Mouse (Mus musculus): ENCODE data around the gene Lsm7.
A peak's percentile ranks its signal among the peaks of the same experiment; 100 is the strongest.

DNA sequence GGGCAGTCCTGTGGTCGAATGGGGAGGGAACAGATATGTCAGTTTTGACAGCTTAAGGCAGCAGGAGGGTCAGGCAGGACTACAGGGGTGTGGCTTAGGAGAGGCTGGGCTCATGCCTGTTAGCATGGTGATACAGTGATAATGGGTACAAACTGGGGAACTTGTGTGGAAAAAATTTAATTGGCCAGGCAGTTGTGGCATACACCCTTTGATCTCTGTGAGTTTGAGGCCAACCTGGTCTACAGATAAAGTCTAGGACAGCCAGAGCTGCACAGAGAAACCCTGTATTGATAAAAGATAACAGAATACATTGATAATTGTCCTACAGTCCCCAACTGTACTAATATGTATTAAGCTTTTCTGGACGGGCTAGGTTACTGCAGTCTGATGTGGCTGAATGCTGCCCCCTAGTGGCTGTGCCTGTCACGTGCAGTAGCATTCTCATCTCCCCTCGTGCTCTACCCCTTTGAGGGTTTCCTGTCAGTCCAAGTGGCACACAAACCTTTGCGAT lies 25.2 kb upstream of the Lsm7 start:
- TF ChIP-seq CTCF (IDR thresholded peaks at IDR 0.05) (peak; percentile 96), EP300 (IDR thresholded peaks at IDR 0.05; ENCODE audit: insufficient read depth, low read depth, low read length) (peak; percentile 89), POLR2A (IDR thresholded peaks at IDR 0.05; ENCODE audit: insufficient read depth, low read depth, low read length) (no peak)

Data from heart, adult 2 months (tissue).